Mouse (Mus musculus): Measurements from ENCODE around the gene Ngef. TPM values are rescaled to one million over a fixed set of nuclear protein-coding genes. Genes with fewer than 3 reads are reported as not detected.

Ngef gene
- 0.72 and 1.1 TPM in 2 replicates for polyA plus RNA-seq (2011; ENCODE audit: insufficient read depth, insufficient read length, low read depth, missing spikeins)

GRCm38 (mm10) chr1:87573800-87574215 is at the start of gene Ngef:
Gene Ngef, minus strand, starts transcription at chr1:87573870.
- H3K4me1 ChIP-seq (ENCODE audit: control insufficient read depth, insufficient read depth, low read length), result no peaks in the 10 kb centered on the region
- H3K27ac ChIP-seq (ENCODE audit: insufficient read depth, low read length), result no peak within 1 kb of the TSS
- no peak within 1 kb of the TSS for H3K9ac ChIP-seq (ENCODE audit: low read depth, poor library complexity, severe bottlenecking)
- no peak within 1 kb of the TSS for H3K4me3 ChIP-seq (ENCODE audit: low read depth, low read length)
- H3K9me3 ChIP-seq (replicated peaks; ENCODE audit: control insufficient read depth, insufficient read depth, low read length, poor library complexity, severe bottlenecking), result no peaks in the 10 kb centered on the region
- H3K36me3 ChIP-seq (ENCODE audit: control insufficient read depth, insufficient read depth, low read length, poor library complexity, severe bottlenecking), result no peaks in the 10 kb centered on the region
- H3K27me3 ChIP-seq (ENCODE audit: control insufficient read depth, insufficient read depth, low read length, poor library complexity, severe bottlenecking), result no peaks in the 10 kb centered on the region
- TF ChIP-seq POLR2A (IDR thresholded peaks at IDR 0.05; ENCODE audit: insufficient read depth, low read length) (no peak), EP300 (IDR thresholded peaks at IDR 0.05; ENCODE audit: insufficient read depth, low read depth, low read length) (no peak), CTCF (IDR thresholded peaks at IDR 0.05; ENCODE audit: low read depth, low read length) (no peak)

DNA sequence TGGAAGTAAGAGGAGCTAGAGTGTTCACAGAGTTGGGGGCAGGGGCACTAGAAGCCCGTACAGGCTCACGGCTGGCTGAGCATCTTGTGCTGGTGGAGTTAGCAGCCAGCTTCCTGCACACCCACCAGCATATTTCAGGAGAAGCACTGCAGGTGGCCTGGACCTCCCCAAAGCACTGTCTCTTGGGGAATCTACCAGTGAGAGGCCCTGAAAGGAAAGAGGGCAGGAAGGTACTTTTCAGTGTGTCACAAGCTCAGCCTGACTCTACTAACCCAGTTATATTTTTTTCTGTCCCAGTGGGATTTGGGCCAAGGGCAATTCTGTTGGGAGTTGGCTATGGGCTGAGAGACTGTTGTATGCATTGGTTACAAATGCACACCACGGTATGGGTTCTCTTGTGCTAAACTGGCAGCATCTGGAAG is 48.2 kb upstream of the Ngef start:
- Histone ChIP-seq H3K4me3 (ENCODE audit: low read depth, low read length) (no peak overlapping the region), H3K9ac (ENCODE audit: low read depth, poor library complexity, severe bottlenecking) (no peak overlapping the region), H3K4me1 (ENCODE audit: control insufficient read depth, insufficient read depth, low read length) (no peaks in the 10 kb centered on the region), H3K9me3 (replicated peaks; ENCODE audit: control insufficient read depth, insufficient read depth, low read length, poor library complexity, severe bottlenecking) (no peaks in the 10 kb centered on the region), H3K27me3 (ENCODE audit: control insufficient read depth, insufficient read depth, low read length, poor library complexity, severe bottlenecking) (no peaks in the 10 kb centered on the region), H3K27ac (ENCODE audit: insufficient read depth, low read length) (no peak overlapping the region), H3K36me3 (ENCODE audit: control insufficient read depth, insufficient read depth, low read length, poor library complexity, severe bottlenecking) (no peaks in the 10 kb centered on the region)
- no peak for TF ChIP-seq EP300 (IDR thresholded peaks at IDR 0.05; ENCODE audit: insufficient read depth, low read depth, low read length)
- no peak for TF ChIP-seq CTCF (IDR thresholded peaks at IDR 0.05; ENCODE audit: low read depth, low read length)
- no peak for TF ChIP-seq POLR2A (IDR thresholded peaks at IDR 0.05; ENCODE audit: insufficient read depth, low read length)

DNA sequence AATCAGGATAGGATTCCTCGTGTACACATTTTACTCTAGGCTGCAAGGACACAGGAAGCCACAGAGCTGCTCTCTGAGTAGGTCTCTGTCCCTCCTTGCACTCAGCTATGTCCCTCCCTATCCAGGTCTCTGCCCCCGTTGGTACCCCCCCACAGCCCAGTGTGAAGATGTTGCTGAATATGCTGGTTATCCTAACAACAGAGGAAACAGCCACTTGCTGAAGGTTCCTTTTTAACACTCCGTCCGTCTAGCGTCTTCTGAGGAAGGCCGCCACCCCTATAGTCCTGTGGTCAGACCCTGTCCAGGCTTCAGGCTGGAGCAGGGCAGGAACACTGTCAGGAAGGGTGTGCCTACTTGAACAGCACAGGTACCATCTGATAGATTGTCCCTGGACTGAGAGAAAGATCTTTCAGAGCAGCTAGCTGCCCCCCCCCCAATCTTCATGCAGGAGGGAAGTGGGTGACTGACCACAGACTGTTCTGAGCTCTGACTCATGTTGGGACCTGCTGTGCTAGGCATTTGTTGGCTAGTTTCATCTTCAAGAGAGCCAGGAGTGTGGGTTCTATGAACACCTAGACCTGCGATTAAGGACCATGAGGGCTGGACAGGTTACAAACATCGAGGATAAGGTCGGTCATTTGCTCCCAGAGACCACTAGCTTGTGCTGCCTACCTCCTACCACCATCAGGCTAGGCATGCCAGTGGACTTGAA is 47.6 kb upstream of the Ngef start:
- TF ChIP-seq CTCF (IDR thresholded peaks at IDR 0.05; ENCODE audit: low read depth, low read length) (no peak), POLR2A (IDR thresholded peaks at IDR 0.05; ENCODE audit: insufficient read depth, low read length) (no peak), EP300 (IDR thresholded peaks at IDR 0.05; ENCODE audit: insufficient read depth, low read depth, low read length) (no peak)
- Histone ChIP-seq H3K27ac (ENCODE audit: insufficient read depth, low read length) (no peak overlapping the region), H3K4me1 (ENCODE audit: control insufficient read depth, insufficient read depth, low read length) (no peaks in the 10 kb centered on the region), H3K4me3 (ENCODE audit: low read depth, low read length) (no peak overlapping the region), H3K9ac (ENCODE audit: low read depth, poor library complexity, severe bottlenecking) (no peak overlapping the region), H3K36me3 (ENCODE audit: control insufficient read depth, insufficient read depth, low read length, poor library complexity, severe bottlenecking) (no peaks in the 10 kb centered on the region), H3K9me3 (replicated peaks; ENCODE audit: control insufficient read depth, insufficient read depth, low read length, poor library complexity, severe bottlenecking) (no peaks in the 10 kb centered on the region), H3K27me3 (ENCODE audit: control insufficient read depth, insufficient read depth, low read length, poor library complexity, severe bottlenecking) (no peaks in the 10 kb centered on the region)

GRCm38 (mm10) chr1:87620693-87621092 is 47.0 kb upstream of the Ngef start:
- H3K4me1 ChIP-seq (ENCODE audit: control insufficient read depth, insufficient read depth, low read length), result no peaks in the 10 kb centered on the region
- no peaks in the 10 kb centered on the region for H3K36me3 ChIP-seq (ENCODE audit: control insufficient read depth, insufficient read depth, low read length, poor library complexity, severe bottlenecking)
- no peak overlapping the region for H3K27ac ChIP-seq (ENCODE audit: insufficient read depth, low read length)
- no peak overlapping the region for H3K9ac ChIP-seq (ENCODE audit: low read depth, poor library complexity, severe bottlenecking)
- H3K4me3 ChIP-seq (ENCODE audit: low read depth, low read length), result no peak overlapping the region
- H3K27me3 ChIP-seq (ENCODE audit: control insufficient read depth, insufficient read depth, low read length, poor library complexity, severe bottlenecking), result no peaks in the 10 kb centered on the region
- no peak for TF ChIP-seq POLR2A (IDR thresholded peaks at IDR 0.05; ENCODE audit: insufficient read depth, low read length)
- no peaks in the 10 kb centered on the region for H3K9me3 ChIP-seq (replicated peaks; ENCODE audit: control insufficient read depth, insufficient read depth, low read length, poor library complexity, severe bottlenecking)

GRCm38 (mm10) chr1:87620211-87620668 is 46.6 kb upstream of the Ngef start, which contains the start of gene Inpp5d:
Gene Inpp5d, plus strand, starts transcription at chr1:87620312.
- Histone ChIP-seq H3K9ac (ENCODE audit: low read depth, poor library complexity, severe bottlenecking) (no peak within 1 kb of the TSS), H3K27me3 (ENCODE audit: control insufficient read depth, insufficient read depth, low read length, poor library complexity, severe bottlenecking) (no peaks in the 10 kb centered on the region), H3K4me3 (ENCODE audit: low read depth, low read length) (no peak within 1 kb of the TSS), H3K27ac (ENCODE audit: insufficient read depth, low read length) (no peak within 1 kb of the TSS), H3K9me3 (replicated peaks; ENCODE audit: control insufficient read depth, insufficient read depth, low read length, poor library complexity, severe bottlenecking) (no peaks in the 10 kb centered on the region), H3K36me3 (ENCODE audit: control insufficient read depth, insufficient read depth, low read length, poor library complexity, severe bottlenecking) (no peaks in the 10 kb centered on the region), H3K4me1 (ENCODE audit: control insufficient read depth, insufficient read depth, low read length) (no peaks in the 10 kb centered on the region)
- TF ChIP-seq CTCF (IDR thresholded peaks at IDR 0.05; ENCODE audit: low read depth, low read length), result no peak
- TF ChIP-seq POLR2A (IDR thresholded peaks at IDR 0.05; ENCODE audit: insufficient read depth, low read length), result no peak
- TF ChIP-seq EP300 (IDR thresholded peaks at IDR 0.05; ENCODE audit: insufficient read depth, low read depth, low read length), result no peak

- no peak overlapping the region for H3K27ac ChIP-seq (ENCODE audit: insufficient read depth, low read length)
- TF ChIP-seq EP300 (IDR thresholded peaks at IDR 0.05; ENCODE audit: insufficient read depth, low read depth, low read length), result no peak
- TF ChIP-seq POLR2A (IDR thresholded peaks at IDR 0.05; ENCODE audit: insufficient read depth, low read length), result no peak
- no peak for TF ChIP-seq CTCF (IDR thresholded peaks at IDR 0.05; ENCODE audit: low read depth, low read length)
- H3K27me3 ChIP-seq (ENCODE audit: control insufficient read depth, insufficient read depth, low read length, poor library complexity, severe bottlenecking), result no peaks in the 10 kb centered on the region
Measured at GRCm38 (mm10) chr1:87614576-87615295, 41.1 kb upstream of the Ngef start.

More at GRCm38 (mm10) chr1:87614576-87615295, 41.1 kb upstream of the Ngef start:
- no peak overlapping the region for H3K9ac ChIP-seq (ENCODE audit: low read depth, poor library complexity, severe bottlenecking)
- H3K4me1 ChIP-seq (ENCODE audit: control insufficient read depth, insufficient read depth, low read length), result no peaks in the 10 kb centered on the region
- H3K4me3 ChIP-seq (ENCODE audit: low read depth, low read length), result no peak overlapping the region
- H3K36me3 ChIP-seq (ENCODE audit: control insufficient read depth, insufficient read depth, low read length, poor library complexity, severe bottlenecking), result no peaks in the 10 kb centered on the region
- H3K9me3 ChIP-seq (replicated peaks; ENCODE audit: control insufficient read depth, insufficient read depth, low read length, poor library complexity, severe bottlenecking), result no peaks in the 10 kb centered on the region
